Mouse (Mus musculus): Measurements from ENCODE around the gene Afg1l.
A peak's percentile ranks its signal among the peaks of the same experiment; 100 is the strongest.

Gene Afg1l

GRCm38 (mm10) chr10:42478341-42478720 lies at the start of gene Afg1l:
Gene Afg1l, minus strand, starts transcription at chr10:42478565.
- peak; percentile 92 for DNase-seq (ENCODE audit: low read depth, low spot score)

GRCm38 (mm10) chr10:42525682-42526081 lies 47.3 kb upstream of the Afg1l start:
- no peak for DNase-seq (ENCODE audit: low read depth, low spot score)

- no peak for DNase-seq (ENCODE audit: low read depth, low spot score)
Observed at GRCm38 (mm10) chr10:42523556-42524162, 45.3 kb upstream of the Afg1l start.

- DNase-seq (ENCODE audit: low read depth, low spot score) = no peak
Observed at GRCm38 (mm10) chr10:42522912-42523311, 44.5 kb upstream of the Afg1l start.

GRCm38 (mm10) chr10:42521315-42521981 lies 43.1 kb upstream of the Afg1l start:
- no peak for DNase-seq (ENCODE audit: low read depth, low spot score)

- no peak for DNase-seq (ENCODE audit: low read depth, low spot score)
Observed at GRCm38 (mm10) chr10:42518363-42518762, 40.0 kb upstream of the Afg1l start.

GRCm38 (mm10) chr10:42514125-42514524 lies 35.8 kb upstream of the Afg1l start:
- no peak for DNase-seq (ENCODE audit: low read depth, low spot score)

- DNase-seq (ENCODE audit: low read depth, low spot score) = no peak
Observed at GRCm38 (mm10) chr10:42511184-42512135, 33.1 kb upstream of the Afg1l start.

GRCm38 (mm10) chr10:42510141-42510540 lies 31.8 kb upstream of the Afg1l start:
- DNase-seq (ENCODE audit: low read depth, low spot score) = no peak

- DNase-seq (ENCODE audit: low read depth, low spot score) = no peak
Observed at GRCm38 (mm10) chr10:42504096-42504710, 25.8 kb upstream of the Afg1l start.

GRCm38 (mm10) chr10:42502349-42503111 lies 24.2 kb upstream of the Afg1l start:
- peak; percentile 53 for DNase-seq (ENCODE audit: low read depth, low spot score)

GRCm38 (mm10) chr10:42501775-42502348 lies 23.5 kb upstream of the Afg1l start, which contains the start of gene Snx3:
Gene Snx3, plus strand, starts transcription at chr10:42502030.
- DNase-seq (ENCODE audit: low read depth, low spot score) = peak; percentile 97

GRCm38 (mm10) chr10:42501161-42501560 lies 22.8 kb upstream of the Afg1l start:
- DNase-seq (ENCODE audit: low read depth, low spot score) = no peak

- DNase-seq (ENCODE audit: low read depth, low spot score) = no peak
Observed at GRCm38 (mm10) chr10:42500611-42501010, 22.2 kb upstream of the Afg1l start.

GRCm38 (mm10) chr10:42493000-42493399 lies 14.6 kb upstream of the Afg1l start:
- no peak for DNase-seq (ENCODE audit: low read depth, low spot score)

- no peak for DNase-seq (ENCODE audit: low read depth, low spot score)
Observed at GRCm38 (mm10) chr10:42492027-42492771, 13.8 kb upstream of the Afg1l start.

GRCm38 (mm10) chr10:42491158-42491557 lies 12.8 kb upstream of the Afg1l start:
- no peak for DNase-seq (ENCODE audit: low read depth, low spot score)

- DNase-seq (ENCODE audit: low read depth, low spot score) = peak; percentile 15
Observed at GRCm38 (mm10) chr10:42488606-42489296, 10.4 kb upstream of the Afg1l start.

GRCm38 (mm10) chr10:42480719-42481118 lies 2.4 kb upstream of the Afg1l start:
- no peak for DNase-seq (ENCODE audit: low read depth, low spot score)
